Mouse (Mus musculus) lung, postnatal 10 days (tissue): ENCODE measurements at regions not wholly inside any gene's neighbourhood (a gene's known extent, or its start where the extent isn't known, plus 50 kb on each side); places are given as distances from the start of the nearest gene placed in this dataset.

ENCODE experiments used
- DNase-seq: peaks from one replicate; pipeline ENCODE4 v3.0.0; 2021

GRCm38 (mm10) chr10:99602331-99602730 is 157.1 kb downstream of the Csl start:
- DNase-seq = no peak

- no peak for DNase-seq
Observed at GRCm38 (mm10) chr10:99604172-99604571, 155.3 kb downstream of the Csl start.

- no peak for DNase-seq
Observed at GRCm38 (mm10) chr10:99608477-99608876, 151.0 kb downstream of the Csl start.

- DNase-seq = no peak
Observed at GRCm38 (mm10) chr10:99609420-99609819, 150.0 kb downstream of the Csl start.

GRCm38 (mm10) chr10:99610890-99611289 is 148.6 kb downstream of the Csl start:
- no peak for DNase-seq

GRCm38 (mm10) chr10:99614392-99615249 is 144.8 kb downstream of the Csl start:
- DNase-seq = no peak

- DNase-seq = no peak
Observed at GRCm38 (mm10) chr10:99615371-99615770, 144.1 kb downstream of the Csl start.

GRCm38 (mm10) chr10:99615779-99616178 is 143.7 kb downstream of the Csl start:
- peak; percentile 93 for DNase-seq

- DNase-seq = no peak
Observed at GRCm38 (mm10) chr10:99617623-99618022, 141.8 kb downstream of the Csl start.

- peak; percentile 87 for DNase-seq
Observed at GRCm38 (mm10) chr10:99619421-99620151, 139.9 kb downstream of the Csl start.

- DNase-seq = no peak
Observed at GRCm38 (mm10) chr10:99620489-99620888, 139.0 kb downstream of the Csl start.

GRCm38 (mm10) chr10:99627355-99627754 is 132.1 kb downstream of the Csl start:
- DNase-seq = no peak

- no peak for DNase-seq
Observed at GRCm38 (mm10) chr10:99632250-99632985, 127.0 kb downstream of the Csl start.

GRCm38 (mm10) chr10:99635796-99636195 is 123.7 kb downstream of the Csl start:
- DNase-seq = peak; percentile 7

GRCm38 (mm10) chr10:99639022-99639421 is 120.4 kb downstream of the Csl start:
- peak; percentile 11 for DNase-seq

- DNase-seq = peak; percentile 31
Observed at GRCm38 (mm10) chr10:99639469-99639868, 120.0 kb downstream of the Csl start.

- DNase-seq = peak; percentile 85
Observed at GRCm38 (mm10) chr10:99641784-99642183, 117.7 kb downstream of the Csl start.

GRCm38 (mm10) chr10:99642201-99642827 is 117.1 kb downstream of the Csl start:
- no peak for DNase-seq

GRCm38 (mm10) chr10:99644981-99645380 is 114.5 kb downstream of the Csl start:
- DNase-seq = peak; percentile 24

- no peak for DNase-seq
Observed at GRCm38 (mm10) chr10:99652011-99652410, 107.4 kb downstream of the Csl start.

- DNase-seq = no peak
Observed at GRCm38 (mm10) chr10:99654284-99654683, 105.2 kb downstream of the Csl start.

GRCm38 (mm10) chr10:99676557-99677098 is 82.8 kb downstream of the Csl start:
- DNase-seq = no peak

GRCm38 (mm10) chr10:99678096-99678495 is 81.4 kb downstream of the Csl start:
- DNase-seq = no peak
